Mouse (Mus musculus): ENCODE measurements around the gene Setd5. TPM values are rescaled to one million over a fixed set of nuclear protein-coding genes. Genes with fewer than 3 reads are reported as not detected.

Gene Setd5
- polyA plus RNA-seq, 1 experiment = 154 TPM

GRCm38 (mm10) chr6:113156064-113156463 lies 78.9 kb downstream of the Setd5 start:
- Histone ChIP-seq H3K4me1 (ENCODE audit: control insufficient read depth, insufficient read depth, low read length) (peaks cover 4% of the 10 kb centered on the region), H3K4me3 (ENCODE audit: insufficient read depth, low read length) (no peak overlapping the region)
- TF ChIP-seq POLR2A (IDR thresholded peaks at IDR 0.05; ENCODE audit: low read depth, low read length) = no peak
- no peak for TF ChIP-seq CTCF (IDR thresholded peaks at IDR 0.05; ENCODE audit: borderline replicate concordance, insufficient read depth, low read length)

GRCm38 (mm10) chr6:113160106-113160505 lies 82.9 kb downstream of the Setd5 start:
- no peak for TF ChIP-seq CTCF (IDR thresholded peaks at IDR 0.05; ENCODE audit: borderline replicate concordance, insufficient read depth, low read length)
- TF ChIP-seq POLR2A (IDR thresholded peaks at IDR 0.05; ENCODE audit: low read depth, low read length) = no peak
- Histone ChIP-seq H3K27ac (ENCODE audit: insufficient read depth, low read length) (no peak overlapping the region), H3K4me3 (ENCODE audit: insufficient read depth, low read length) (no peak overlapping the region), H3K4me1 (ENCODE audit: control insufficient read depth, insufficient read depth, low read length) (peaks cover 4% of the 10 kb centered on the region)

More at GRCm38 (mm10) chr6:113156064-113156463, 78.9 kb downstream of the Setd5 start:
- H3K27ac ChIP-seq (ENCODE audit: insufficient read depth, low read length) = 0 out of 2 replicates have a peak overlapping the region, but pooled peaks have one; percentile 20

- TF ChIP-seq CTCF (IDR thresholded peaks at IDR 0.05; ENCODE audit: borderline replicate concordance, insufficient read depth, low read length) (no peak), POLR2A (IDR thresholded peaks at IDR 0.05; ENCODE audit: low read depth, low read length) (no peak)
- peaks cover 14% of the 10 kb centered on the region for H3K4me1 ChIP-seq (ENCODE audit: control insufficient read depth, insufficient read depth, low read length)
- no peak overlapping the region for H3K27ac ChIP-seq (ENCODE audit: insufficient read depth, low read length)
- no peak overlapping the region for H3K4me3 ChIP-seq (ENCODE audit: insufficient read depth, low read length)
Observed at GRCm38 (mm10) chr6:113161982-113162381, 84.8 kb downstream of the Setd5 start.

- no peak for TF ChIP-seq CTCF (IDR thresholded peaks at IDR 0.05; ENCODE audit: borderline replicate concordance, insufficient read depth, low read length)
- no peak for TF ChIP-seq POLR2A (IDR thresholded peaks at IDR 0.05; ENCODE audit: low read depth, low read length)
- H3K27ac ChIP-seq (ENCODE audit: insufficient read depth, low read length) = no peak overlapping the region
- peaks cover 15% of the 10 kb centered on the region for H3K4me1 ChIP-seq (ENCODE audit: control insufficient read depth, insufficient read depth, low read length)
- H3K4me3 ChIP-seq (ENCODE audit: insufficient read depth, low read length) = no peak overlapping the region
Observed at GRCm38 (mm10) chr6:113163513-113163912, 86.3 kb downstream of the Setd5 start.

GRCm38 (mm10) chr6:113166661-113167251 lies 89.6 kb downstream of the Setd5 start:
- H3K4me3 ChIP-seq (ENCODE audit: insufficient read depth, low read length) = no peak overlapping the region
- H3K4me1 ChIP-seq (ENCODE audit: control insufficient read depth, insufficient read depth, low read length) = peaks cover 13% of the 10 kb centered on the region
- H3K27ac ChIP-seq (ENCODE audit: insufficient read depth, low read length) = peak overlapping the region; percentile 77
- TF ChIP-seq POLR2A (IDR thresholded peaks at IDR 0.05; ENCODE audit: low read depth, low read length) = no peak

GRCm38 (mm10) chr6:113168316-113168975 lies 91.3 kb downstream of the Setd5 start:
- peaks cover 13% of the 10 kb centered on the region for H3K4me1 ChIP-seq (ENCODE audit: control insufficient read depth, insufficient read depth, low read length)
- no peak overlapping the region for H3K27ac ChIP-seq (ENCODE audit: insufficient read depth, low read length)
- no peak overlapping the region for H3K4me3 ChIP-seq (ENCODE audit: insufficient read depth, low read length)
- TF ChIP-seq POLR2A (IDR thresholded peaks at IDR 0.05; ENCODE audit: low read depth, low read length) = no peak
- no peak for TF ChIP-seq CTCF (IDR thresholded peaks at IDR 0.05; ENCODE audit: borderline replicate concordance, insufficient read depth, low read length)

GRCm38 (mm10) chr6:113169852-113170251 lies 92.7 kb downstream of the Setd5 start:
- TF ChIP-seq CTCF (IDR thresholded peaks at IDR 0.05; ENCODE audit: borderline replicate concordance, insufficient read depth, low read length) (no peak), POLR2A (IDR thresholded peaks at IDR 0.05; ENCODE audit: low read depth, low read length) (no peak)

GRCm38 (mm10) chr6:113170651-113171050 lies 93.5 kb downstream of the Setd5 start:
- peaks cover 13% of the 10 kb centered on the region for H3K4me1 ChIP-seq (ENCODE audit: control insufficient read depth, insufficient read depth, low read length)
- no peak overlapping the region for H3K27ac ChIP-seq (ENCODE audit: insufficient read depth, low read length)
- H3K4me3 ChIP-seq (ENCODE audit: insufficient read depth, low read length) = no peak overlapping the region
- TF ChIP-seq POLR2A (IDR thresholded peaks at IDR 0.05; ENCODE audit: low read depth, low read length) = no peak
- TF ChIP-seq CTCF (IDR thresholded peaks at IDR 0.05; ENCODE audit: borderline replicate concordance, insufficient read depth, low read length) = no peak

More at GRCm38 (mm10) chr6:113169852-113170251, 92.7 kb downstream of the Setd5 start:
- Histone ChIP-seq H3K4me3 (ENCODE audit: insufficient read depth, low read length) (no peak overlapping the region), H3K27ac (ENCODE audit: insufficient read depth, low read length) (no peak overlapping the region), H3K4me1 (ENCODE audit: control insufficient read depth, insufficient read depth, low read length) (peaks cover 13% of the 10 kb centered on the region)

GRCm38 (mm10) chr6:113172011-113172410 lies 94.8 kb downstream of the Setd5 start:
- no peak for TF ChIP-seq CTCF (IDR thresholded peaks at IDR 0.05; ENCODE audit: borderline replicate concordance, insufficient read depth, low read length)
- no peak for TF ChIP-seq POLR2A (IDR thresholded peaks at IDR 0.05; ENCODE audit: low read depth, low read length)
- no peak overlapping the region for H3K27ac ChIP-seq (ENCODE audit: insufficient read depth, low read length)

GRCm38 (mm10) chr6:113172568-113172967 lies 95.4 kb downstream of the Setd5 start:
- Histone ChIP-seq H3K4me3 (ENCODE audit: insufficient read depth, low read length) (no peak overlapping the region), H3K4me1 (ENCODE audit: control insufficient read depth, insufficient read depth, low read length) (peaks cover under 1% of the 10 kb centered on the region), H3K27ac (ENCODE audit: insufficient read depth, low read length) (no peak overlapping the region)
- TF ChIP-seq CTCF (IDR thresholded peaks at IDR 0.05; ENCODE audit: borderline replicate concordance, insufficient read depth, low read length) (peak; percentile 22; the same call in 1 of the 2 replicates), POLR2A (IDR thresholded peaks at IDR 0.05; ENCODE audit: low read depth, low read length) (no peak)

More at GRCm38 (mm10) chr6:113172011-113172410, 94.8 kb downstream of the Setd5 start:
- Histone ChIP-seq H3K4me3 (ENCODE audit: insufficient read depth, low read length) (no peak overlapping the region), H3K4me1 (ENCODE audit: control insufficient read depth, insufficient read depth, low read length) (peaks cover 3% of the 10 kb centered on the region)
